Mouse (Mus musculus) naive thymus-derived CD4-positive, alpha-beta T cell, adult 5 months (primary cell): Measurements from ENCODE around the gene Psenen. TPM values are rescaled to one million over a fixed set of nuclear protein-coding genes. Genes with fewer than 3 reads are reported as not detected.

Experiments used
- polyA plus RNA-seq: library from polyadenylated mRNA; unstranded; fragments of 100-300 nt; shearing (Covaris generic); gene quantifications from one replicate; pipeline ENCODE4 v1.2.1, GENCODE M21; 2017

Gene Psenen
- polyA plus RNA-seq, result 168 TPM

GRCm38 (mm10) chr7:30563117-30563905, at the start of gene Psenen, which contains the start of the genes U2af1l4 and Gm49396:
Gene Psenen (minus strand): TSS chr7:30563627.
Gene U2af1l4 (plus strand): TSS chr7:30563301.
Gene Gm49396 (plus strand): TSS chr7:30563344.

GRCm38 (mm10) chr7:30612654-30613402, 49.4 kb upstream of the Psenen start, which contains the start of gene Upk1a:
Gene Upk1a (minus strand): TSS chr7:30612847.

GRCm38 (mm10) chr7:30598786-30599185, 35.4 kb upstream of the Psenen start, which contains the start of gene Zbtb32:
Gene Zbtb32 (minus strand): TSS chr7:30598909.

GRCm38 (mm10) chr7:30588676-30589434, 25.4 kb upstream of the Psenen start, which contains the start of gene Kmt2b:
Gene Kmt2b (minus strand): TSS chr7:30588726.

GRCm38 (mm10) chr7:30564970-30565571, 1.6 kb upstream of the Psenen start, which contains the start of gene Igflr1:
Gene Igflr1 (plus strand): TSS chr7:30565427.

GRCm38 (mm10) chr7:30559443-30559954, 3.9 kb downstream of the Psenen start, which contains the start of gene Lin37:
Gene Lin37 (minus strand): TSS chr7:30559838.

GRCm38 (mm10) chr7:30552102-30553020, 11.1 kb downstream of the Psenen start, which contains the start of the genes Hspb6 and Proser3:
Gene Hspb6 (plus strand): TSS chr7:30552178.
Gene Proser3 (minus strand): TSS chr7:30552299.

GRCm38 (mm10) chr7:30534633-30535577, 28.5 kb downstream of the Psenen start, which contains the start of gene Arhgap33:
Gene Arhgap33 (minus strand): TSS chr7:30535060.

Other genes with a start within 250 kb of the Psenen start
- gene Syne4, start 248.8 kb downstream of the Psenen start, polyA plus RNA-seq, result 6.1 TPM
- gene E130208F15Rik, start 241.9 kb downstream of the Psenen start, polyA plus RNA-seq, result not detected
- 24.2 TPM for gene Sdhaf1, start 239.7 kb downstream of the Psenen start, polyA plus RNA-seq
- not detected for gene Lrfn3, start 200.9 kb downstream of the Psenen start, polyA plus RNA-seq
- gene Tyrobp, start 149.9 kb downstream of the Psenen start, polyA plus RNA-seq, result not detected
- gene Hcst, start 143.8 kb downstream of the Psenen start, polyA plus RNA-seq, result 367 TPM
- gene Nfkbid, start 141.9 kb downstream of the Psenen start, polyA plus RNA-seq, result 181 TPM
- 3.6 TPM for gene Aplp1, start 118.1 kb downstream of the Psenen start, polyA plus RNA-seq
- gene Kirrel2, start 105.9 kb downstream of the Psenen start, polyA plus RNA-seq, result not detected
- gene Nphs1, start 105.3 kb downstream of the Psenen start, polyA plus RNA-seq, result not detected
- not detected for gene Prodh2, start 70.0 kb downstream of the Psenen start, polyA plus RNA-seq
- gene Arhgap33, start 28.6 kb downstream of the Psenen start, polyA plus RNA-seq, result 1.2 TPM
- 5.3 TPM for gene Hspb6, start 11.4 kb downstream of the Psenen start, polyA plus RNA-seq
- 4.3 TPM for gene Proser3, start 11.3 kb downstream of the Psenen start, polyA plus RNA-seq
- gene Lin37, start 3.8 kb downstream of the Psenen start, polyA plus RNA-seq, result 53.4 TPM
- 85.7 TPM for gene U2af1l4, start 326 bp downstream of the Psenen start, polyA plus RNA-seq
- 68.6 TPM for gene Gm49396, start 283 bp downstream of the Psenen start, polyA plus RNA-seq
- gene Igflr1, start 1.8 kb upstream of the Psenen start, polyA plus RNA-seq, result 38.1 TPM
- 16.1 TPM for gene Kmt2b, start 25.1 kb upstream of the Psenen start, polyA plus RNA-seq
- gene Zbtb32, start 35.3 kb upstream of the Psenen start, polyA plus RNA-seq, result 1.1 TPM
- 0.49 TPM for gene Upk1a, start 49.2 kb upstream of the Psenen start, polyA plus RNA-seq
- 305 TPM for gene Cox6b1, start 62.5 kb upstream of the Psenen start, polyA plus RNA-seq
- gene Etv2, start 72.2 kb upstream of the Psenen start, polyA plus RNA-seq, result not detected
- gene Rbm42, start 86.7 kb upstream of the Psenen start, polyA plus RNA-seq, result 214 TPM
- 42.8 TPM for gene Haus5, start 101.4 kb upstream of the Psenen start, polyA plus RNA-seq
- not detected for gene Pmis2, start 108.0 kb upstream of the Psenen start, polyA plus RNA-seq
- gene 2200002J24Rik, start 135.3 kb upstream of the Psenen start, polyA plus RNA-seq, result not detected
- not detected for gene Atp4a, start 148.6 kb upstream of the Psenen start, polyA plus RNA-seq
- gene Tmem147, start 165.9 kb upstream of the Psenen start, polyA plus RNA-seq, result 70.8 TPM
- 1.4 TPM for gene Gapdhs, start 180.1 kb upstream of the Psenen start, polyA plus RNA-seq
- gene Sbsn, start 187.8 kb upstream of the Psenen start, polyA plus RNA-seq, result 1.0 TPM
- gene Dmkn, start 200.1 kb upstream of the Psenen start, polyA plus RNA-seq, result not detected
- gene Krtdap, start 224.3 kb upstream of the Psenen start, polyA plus RNA-seq, result not detected